Mouse (Mus musculus): ENCODE measurements around the gene Zfp574.

- TF ChIP-seq GATA1 (IDR thresholded peaks at IDR 0.05; ENCODE audit: low read length), result no peak
- no peak for TF ChIP-seq TAL1 (IDR thresholded peaks at IDR 0.05; ENCODE audit: low read length)
These were observed 36.5 kb upstream of the Zfp574 start for GRCm38 (mm10) chr7:25035916-25036315.
